Mouse (Mus musculus): ENCODE measurements around the gene Rab9.

The Rab9 gene

GRCm38 (mm10) chrX:166479365-166479983 is at the start of gene Rab9:
Gene Rab9 (minus strand): TSS chrX:166479867.
- peak; percentile 92 to 95 for DNase-seq

GRCm38 (mm10) chrX:166528126-166528525 is 48.5 kb upstream of the Rab9 start:
- no peak for DNase-seq

GRCm38 (mm10) chrX:166525637-166526315 is 46.1 kb upstream of the Rab9 start:
- DNase-seq = peak in 1 of 2 experiments; percentile 17

DNA sequence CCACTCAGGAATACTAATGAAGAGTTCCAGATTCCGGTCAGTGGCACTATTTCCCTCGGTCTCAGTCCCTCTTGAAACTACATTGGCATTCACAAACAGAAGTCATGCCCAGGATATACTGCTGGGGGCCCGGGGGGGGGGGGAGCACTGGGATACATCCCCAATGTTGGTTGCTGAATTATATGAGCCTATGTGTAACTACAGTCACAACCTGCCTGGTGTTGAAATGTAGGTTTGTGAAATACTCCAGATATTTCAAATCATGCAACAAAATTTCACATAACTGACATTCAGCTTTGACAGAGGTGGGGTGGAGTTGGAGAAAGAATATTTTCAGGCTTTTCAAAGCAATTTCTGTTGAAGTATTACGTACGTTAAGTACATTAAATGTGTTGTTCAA is 41.1 kb upstream of the Rab9 start:
- DNase-seq = no peak

DNA sequence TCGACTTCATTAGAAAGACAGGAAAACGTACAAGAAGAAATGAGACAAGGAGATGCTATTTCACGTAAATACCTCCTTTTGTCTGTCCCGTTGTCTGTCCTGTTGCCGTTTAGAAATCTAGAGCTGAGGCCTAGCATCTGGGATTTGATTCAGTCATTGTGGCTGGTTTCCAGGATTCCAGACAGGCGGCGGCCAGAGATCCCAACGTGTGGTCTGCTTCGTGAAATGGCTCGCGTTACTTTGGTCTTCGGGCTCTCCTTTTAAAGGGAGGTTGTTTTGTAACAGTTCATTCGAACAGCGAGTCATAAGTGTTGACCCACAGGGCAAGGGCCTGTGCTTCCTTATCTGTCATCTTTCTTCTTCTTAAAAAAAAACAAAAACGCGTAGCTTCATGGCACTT is 38.7 kb upstream of the Rab9 start, which contains the start of gene Tceanc:
Gene Tceanc (minus strand): TSS at position 223 of the 400 bp plus-strand sequence.
- no peak for DNase-seq

- DNase-seq = no peak
Observed at GRCm38 (mm10) chrX:166516631-166517030, 37.0 kb upstream of the Rab9 start.

- DNase-seq = no peak
Observed at GRCm38 (mm10) chrX:166515923-166516322, 36.3 kb upstream of the Rab9 start.

DNA sequence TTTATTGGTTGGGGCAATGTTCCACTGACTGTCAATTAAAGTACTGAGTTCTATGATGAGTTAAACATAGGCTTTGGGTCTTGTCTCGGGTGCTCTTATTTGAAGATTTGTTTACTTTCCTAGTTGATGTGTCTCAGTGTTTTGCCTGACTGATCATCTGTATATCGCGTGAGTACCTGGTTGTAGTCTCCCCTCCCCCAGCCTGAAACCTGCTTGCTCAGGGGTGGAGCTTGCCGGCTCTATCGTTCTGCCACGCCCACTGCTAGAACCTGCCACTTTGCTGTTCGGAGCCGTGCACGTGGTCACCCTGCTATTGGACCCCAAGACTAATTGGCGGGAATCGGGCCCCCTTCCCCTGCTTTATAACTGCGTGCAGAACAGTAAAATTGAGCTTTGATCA is 34.4 kb upstream of the Rab9 start:
- DNase-seq = peak; percentile 19 to 47

GRCm38 (mm10) chrX:166512071-166512470 is 32.4 kb upstream of the Rab9 start:
- DNase-seq = no peak

GRCm38 (mm10) chrX:166511107-166511506 is 31.4 kb upstream of the Rab9 start:
- no peak for DNase-seq

- DNase-seq = peak; percentile 95 to 96
Observed at GRCm38 (mm10) chrX:166509761-166510738, 30.4 kb upstream of the Rab9 start.

GRCm38 (mm10) chrX:166504421-166504820 is 24.8 kb upstream of the Rab9 start:
- peak; percentile 13 to 19 for DNase-seq

DNA sequence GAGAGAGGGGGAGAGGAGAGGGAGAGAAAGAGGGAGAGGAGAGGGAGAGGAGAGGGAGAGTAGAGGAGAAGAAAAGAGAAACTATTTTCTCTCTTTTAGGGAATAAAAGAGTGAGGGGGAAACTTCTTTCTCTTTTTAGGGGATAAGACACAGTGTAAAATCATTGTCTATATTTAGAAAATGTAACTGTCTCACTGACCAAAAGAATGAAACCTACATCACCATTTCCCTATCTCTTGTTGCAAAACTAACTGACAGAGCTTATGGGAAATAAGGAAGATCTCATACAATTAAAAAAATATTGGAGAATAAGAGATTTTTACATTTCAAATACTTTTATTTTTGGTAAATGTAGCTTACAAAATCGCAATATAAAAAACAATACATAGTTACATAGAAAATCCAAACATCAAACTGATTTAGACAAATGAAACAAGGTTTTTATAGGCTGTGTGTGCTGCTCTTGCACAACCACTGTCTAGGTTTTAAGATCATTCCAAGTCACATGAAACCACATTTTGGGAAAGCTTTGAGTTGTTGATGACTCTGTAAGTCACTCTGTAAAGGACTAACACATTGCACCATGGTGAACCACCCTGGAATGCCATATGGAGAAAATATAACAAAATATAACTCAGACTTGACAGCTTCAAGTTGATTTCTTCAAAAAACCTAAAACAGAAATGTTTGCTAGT is 20.0 kb upstream of the Rab9 start:
- no peak for DNase-seq

DNA sequence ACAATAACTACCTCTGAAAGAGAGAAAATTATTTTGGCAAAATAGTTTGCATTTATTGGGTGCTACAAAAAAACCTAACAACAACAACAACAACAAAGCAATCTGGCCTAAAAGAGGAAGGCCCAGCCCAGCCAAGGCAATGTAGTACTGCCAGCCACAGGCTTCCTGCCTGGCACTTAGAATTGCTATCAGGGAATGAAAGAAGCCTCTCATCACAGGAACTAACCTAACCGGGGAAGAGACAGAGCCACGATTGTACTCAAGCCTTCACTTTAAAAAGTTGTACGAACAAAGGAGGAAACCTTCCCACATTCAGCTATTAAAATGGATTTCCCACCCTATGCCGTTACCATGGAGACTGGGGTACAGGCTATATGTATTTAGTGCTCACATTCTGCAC is 18.1 kb upstream of the Rab9 start:
- no peak for DNase-seq

DNA sequence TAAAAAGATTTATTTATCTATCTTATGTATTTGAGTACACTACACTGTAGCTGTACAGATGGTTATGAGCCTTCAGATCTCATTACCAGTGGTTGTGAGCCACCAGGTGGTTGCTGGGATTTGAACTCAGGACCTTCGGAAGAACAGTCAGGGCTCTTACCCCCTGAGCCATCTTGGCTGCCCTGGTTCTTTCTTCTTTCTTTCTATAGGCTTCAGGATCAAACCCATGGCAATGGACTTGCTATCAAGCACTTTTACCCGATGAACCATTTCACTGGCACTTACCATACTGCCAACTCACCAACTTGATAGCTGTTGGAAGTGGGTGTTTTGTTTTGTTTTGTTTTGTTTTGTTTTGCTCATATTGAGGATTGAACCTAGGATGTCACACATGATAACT is 15.4 kb upstream of the Rab9 start:
- DNase-seq = no peak

- DNase-seq = peak; percentile 36 to 59
Observed at GRCm38 (mm10) chrX:166478631-166479364, 869 bp downstream of the Rab9 start.

GRCm38 (mm10) chrX:166477393-166477792 is 2.3 kb downstream of the Rab9 start:
- DNase-seq = no peak

GRCm38 (mm10) chrX:166472612-166473011 is 7.1 kb downstream of the Rab9 start:
- DNase-seq = no peak

GRCm38 (mm10) chrX:166468321-166468720 is 11.3 kb downstream of the Rab9 start:
- no peak for DNase-seq

GRCm38 (mm10) chrX:166455525-166455924 is 24.1 kb downstream of the Rab9 start:
- DNase-seq = no peak

GRCm38 (mm10) chrX:166454331-166454730 is 25.3 kb downstream of the Rab9 start:
- DNase-seq = no peak

DNA sequence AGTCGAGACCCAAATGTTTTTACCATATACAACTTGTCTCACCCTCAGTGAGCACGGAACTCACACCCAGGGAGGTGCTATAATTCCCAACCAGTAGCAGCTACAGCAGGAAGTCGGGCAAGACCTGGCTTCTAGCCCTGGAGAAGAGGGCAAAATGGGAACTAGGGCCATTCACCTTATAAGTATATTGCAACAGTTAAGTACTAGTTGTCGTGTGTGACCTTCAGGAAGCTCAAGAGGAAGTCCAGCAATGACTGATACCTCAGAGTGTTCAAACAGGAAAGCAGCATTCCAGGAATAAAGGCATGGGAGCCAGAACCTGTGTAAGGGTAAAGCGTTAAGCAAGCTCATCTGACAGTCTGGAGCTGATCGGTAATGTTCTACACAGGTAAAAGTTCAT is 26.1 kb downstream of the Rab9 start:
- DNase-seq = peak; percentile 7 to 42
